Mouse (Mus musculus): Measurements from ENCODE around the gene Smtn. TPM values are rescaled to one million over a fixed set of nuclear protein-coding genes. Genes with fewer than 3 reads are reported as not detected.

Smtn gene
- polyA plus RNA-seq, 1 experiment from 2014 or later: 69.5 TPM

DNA sequence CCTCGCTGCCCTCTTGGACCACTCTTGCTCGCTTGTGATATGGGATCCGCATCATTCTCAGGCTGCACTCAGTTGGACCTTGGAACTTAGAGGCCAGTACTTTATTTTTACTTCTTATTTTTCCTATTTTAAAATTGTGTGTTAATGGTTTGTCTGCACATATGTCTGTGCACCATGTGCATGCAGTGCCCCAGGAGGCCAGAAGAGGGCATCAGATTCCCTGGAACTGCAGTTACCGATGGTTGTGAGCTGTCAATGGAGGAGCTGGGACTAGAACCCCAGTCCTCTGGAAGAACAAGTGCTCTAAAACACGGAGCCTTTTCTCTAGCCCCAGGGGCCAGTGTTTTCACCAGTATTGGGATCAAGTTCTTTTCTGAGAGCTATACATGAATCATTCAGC, 4.0 kb upstream of the Smtn start:
- no peaks in the 10 kb centered on the region for H3K27me3 ChIP-seq (ENCODE audit: insufficient read depth, poor library complexity, severe bottlenecking)
- no peak overlapping the region for H3K4me3 ChIP-seq
- WGBS: 89% methylated on average over 5 of the region's 5 CpGs
- H3K4me1 ChIP-seq: peaks cover 18% of the 10 kb centered on the region
- 0 out of 2 replicates have a peak, but pooled peaks cover 4% of the 10 kb centered on the region for H3K36me3 ChIP-seq
- H3K27ac ChIP-seq: no peak overlapping the region
- DNase-seq (ENCODE audit: low spot score): no peak
- no peaks in the 10 kb centered on the region for H3K9me3 ChIP-seq

GRCm38 (mm10) chr11:3543001-3543400, 2.6 kb upstream of the Smtn start:
- WGBS: 33% methylated on average over 5 of the region's 5 CpGs
- H3K4me1 ChIP-seq: peaks cover 27% of the 10 kb centered on the region
- no peak overlapping the region for H3K4me3 ChIP-seq
- peak overlapping the region; percentile 52 for H3K27ac ChIP-seq
- H3K9me3 ChIP-seq: no peaks in the 10 kb centered on the region
- DNase-seq (ENCODE audit: low spot score): no peak
- 0 out of 2 replicates have a peak, but pooled peaks cover 4% of the 10 kb centered on the region for H3K36me3 ChIP-seq
- no peaks in the 10 kb centered on the region for H3K27me3 ChIP-seq (ENCODE audit: insufficient read depth, poor library complexity, severe bottlenecking)

GRCm38 (mm10) chr11:3541932-3542331, 1.5 kb upstream of the Smtn start:
- no peak overlapping the region for H3K27ac ChIP-seq
- H3K4me1 ChIP-seq: peaks cover 35% of the 10 kb centered on the region
- no peak for DNase-seq (ENCODE audit: low spot score)

DNA sequence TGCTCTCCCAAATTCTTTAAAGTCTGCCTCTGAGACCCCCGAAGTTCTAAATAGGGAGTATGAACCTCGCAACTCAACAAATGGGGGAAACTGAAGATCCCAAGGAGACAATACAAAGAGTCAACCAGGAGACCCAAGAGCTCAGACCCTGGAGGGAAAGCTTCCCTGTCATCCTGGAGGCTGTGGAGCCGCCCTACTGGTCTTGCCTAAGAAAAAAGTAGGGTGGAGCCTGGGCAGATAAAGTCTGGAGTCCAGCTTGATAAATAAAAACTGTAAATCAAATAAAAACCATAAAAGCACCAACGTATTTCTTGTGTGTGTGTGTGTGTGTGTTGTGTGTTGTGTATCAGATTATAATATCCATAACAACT, 601 bp downstream of the Smtn start:
- 70% methylated on average over 4 of the region's 4 CpGs for WGBS
- DNase-seq (ENCODE audit: low spot score): no peak
- peak overlapping the region; percentile 78 for H3K4me3 ChIP-seq
- H3K4me1 ChIP-seq: peaks cover 48% of the 10 kb centered on the region
- peaks cover 15% of the 10 kb centered on the region for H3K36me3 ChIP-seq
- no peaks in the 10 kb centered on the region for H3K27me3 ChIP-seq (ENCODE audit: insufficient read depth, poor library complexity, severe bottlenecking)
- H3K27ac ChIP-seq: peak overlapping the region; percentile 92
- H3K9me3 ChIP-seq: no peaks in the 10 kb centered on the region

More at GRCm38 (mm10) chr11:3541932-3542331, 1.5 kb upstream of the Smtn start:
- Histone ChIP-seq H3K9me3 (no peaks in the 10 kb centered on the region), H3K36me3 (peaks cover 7% of the 10 kb centered on the region), H3K4me3 (no peak overlapping the region), H3K27me3 (ENCODE audit: insufficient read depth, poor library complexity, severe bottlenecking) (no peaks in the 10 kb centered on the region)
- WGBS: 72% methylated on average over 3 of the region's 3 CpGs

GRCm38 (mm10) chr11:3539111-3539825, 1.1 kb downstream of the Smtn start:
- Histone ChIP-seq H3K4me3 (peak overlapping the region; percentile 78), H3K9me3 (no peaks in the 10 kb centered on the region), H3K4me1 (peaks cover 49% of the 10 kb centered on the region), H3K27me3 (ENCODE audit: insufficient read depth, poor library complexity, severe bottlenecking) (no peaks in the 10 kb centered on the region), H3K36me3 (peaks cover 11% of the 10 kb centered on the region), H3K27ac (peak overlapping the region; percentile 92)
- peak; percentile 96 for DNase-seq (ENCODE audit: low spot score)
- 3% methylated on average over 33 of the region's 33 CpGs for WGBS

DNA sequence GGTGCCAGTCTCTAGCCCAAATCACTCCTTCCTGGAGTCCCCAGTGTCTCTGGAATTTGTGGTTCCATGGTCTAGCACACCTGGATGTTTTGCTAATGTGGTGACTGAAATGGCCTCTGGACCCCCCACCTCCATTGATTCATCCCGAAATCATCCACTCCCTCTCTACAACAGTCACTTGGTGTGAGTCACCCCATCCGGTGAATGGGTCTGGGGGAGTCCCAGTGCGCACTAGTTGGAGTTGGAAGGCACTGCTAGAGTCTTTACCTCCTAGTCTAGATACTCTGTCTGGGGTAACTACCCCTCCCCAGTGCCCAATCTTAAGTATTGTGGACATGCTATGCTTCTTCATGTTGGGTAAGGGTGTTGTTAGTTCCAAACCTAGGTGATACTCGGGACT, 2.1 kb downstream of the Smtn start:
- peak overlapping the region; percentile 78 for H3K4me3 ChIP-seq
- 42% methylated on average over 4 of the region's 4 CpGs for WGBS
- H3K9me3 ChIP-seq: no peaks in the 10 kb centered on the region
- H3K27me3 ChIP-seq (ENCODE audit: insufficient read depth, poor library complexity, severe bottlenecking): no peaks in the 10 kb centered on the region
- H3K36me3 ChIP-seq: peaks cover 18% of the 10 kb centered on the region
- peak overlapping the region; percentile 92 for H3K27ac ChIP-seq
- DNase-seq (ENCODE audit: low spot score): no peak
- peaks cover 49% of the 10 kb centered on the region for H3K4me1 ChIP-seq

DNA sequence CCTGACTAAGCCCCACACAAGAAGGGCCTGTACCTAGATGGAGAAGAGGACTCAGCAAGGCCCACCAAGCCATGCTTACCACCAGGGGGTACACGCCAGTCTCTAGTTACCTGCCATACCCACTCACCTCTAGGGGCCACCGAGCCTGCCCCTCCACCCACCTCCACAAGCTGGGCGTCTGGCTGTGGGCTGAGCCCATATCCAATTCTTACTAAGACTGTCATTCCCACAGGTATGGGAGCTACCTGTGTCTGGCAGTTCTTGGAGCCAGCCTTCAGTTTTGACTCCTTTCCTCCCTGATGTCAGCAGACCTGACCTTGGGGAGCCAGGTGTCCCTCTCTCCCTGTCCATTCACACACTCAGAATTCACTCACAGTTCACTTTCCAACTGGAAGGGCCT, 2.7 kb downstream of the Smtn start:
- H3K27ac ChIP-seq: peak overlapping the region; percentile 92; the same call in 1 of the 2 replicates
- no peaks in the 10 kb centered on the region for H3K9me3 ChIP-seq
- peaks cover 44% of the 10 kb centered on the region for H3K4me1 ChIP-seq
- no peaks in the 10 kb centered on the region for H3K27me3 ChIP-seq (ENCODE audit: insufficient read depth, poor library complexity, severe bottlenecking)
- 82% methylated on average over 3 of the region's 3 CpGs for WGBS
- peak overlapping the region; percentile 78 for H3K4me3 ChIP-seq
- H3K36me3 ChIP-seq: peaks cover 24% of the 10 kb centered on the region
- DNase-seq (ENCODE audit: low spot score): no peak

DNA sequence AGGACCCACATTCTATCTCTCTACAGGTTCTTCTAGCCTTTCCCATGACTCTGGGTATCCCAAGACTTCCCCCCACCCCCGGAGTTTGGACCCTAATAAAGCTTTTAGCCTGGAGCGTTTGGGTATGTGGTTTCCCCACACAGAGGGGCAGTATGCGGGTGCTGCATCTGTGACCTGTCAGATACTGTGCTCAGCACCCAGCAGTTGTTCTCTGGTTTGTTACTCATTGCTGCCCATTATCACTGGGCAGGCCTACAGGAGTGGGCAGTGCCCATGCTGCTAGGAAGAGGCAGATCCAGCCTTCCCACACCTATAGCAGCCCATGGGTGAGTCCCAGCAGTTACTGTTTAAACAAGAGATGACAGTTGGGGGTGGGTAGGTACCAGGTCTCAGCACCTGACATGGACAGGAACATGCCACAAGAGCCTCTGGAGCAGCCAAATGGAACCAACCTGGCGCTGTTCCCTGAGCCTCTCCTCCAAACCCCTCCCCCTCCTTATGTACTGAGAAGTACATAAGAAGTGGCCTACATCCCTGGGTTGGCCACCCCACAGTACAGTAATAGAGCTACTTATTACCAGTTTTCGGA, 3.6 kb downstream of the Smtn start:
- peak overlapping the region; percentile 96 for H3K27ac ChIP-seq
- no peaks in the 10 kb centered on the region for H3K9me3 ChIP-seq
- H3K4me3 ChIP-seq: peak overlapping the region; percentile 78
- H3K4me1 ChIP-seq: peaks cover 44% of the 10 kb centered on the region
- no peak for DNase-seq (ENCODE audit: low spot score)
- H3K36me3 ChIP-seq: peaks cover 33% of the 10 kb centered on the region
- no peaks in the 10 kb centered on the region for H3K27me3 ChIP-seq (ENCODE audit: insufficient read depth, poor library complexity, severe bottlenecking)
- WGBS: 87% methylated on average over 5 of the region's 5 CpGs

DNA sequence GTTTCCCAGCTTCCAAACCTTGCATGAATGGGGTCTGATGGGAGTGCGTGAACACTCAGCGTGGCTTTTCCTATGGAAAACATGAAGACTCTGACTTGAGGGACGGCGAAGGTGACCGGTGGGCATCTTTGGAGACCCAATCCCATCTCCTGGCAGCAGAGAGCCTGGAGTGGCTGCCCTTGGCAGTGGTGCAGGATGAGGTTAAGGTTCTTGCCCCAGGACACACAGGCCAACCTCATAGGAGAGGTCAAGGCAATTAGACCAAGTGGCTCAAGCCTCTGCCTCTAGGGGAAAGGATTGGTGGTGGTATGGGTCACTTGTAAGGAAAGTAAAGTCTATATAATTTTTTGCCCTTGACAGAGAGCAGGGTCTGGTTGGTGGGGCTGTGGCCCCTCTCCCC, 4.3 kb downstream of the Smtn start:
- no peaks in the 10 kb centered on the region for H3K27me3 ChIP-seq (ENCODE audit: insufficient read depth, poor library complexity, severe bottlenecking)
- H3K27ac ChIP-seq: peak overlapping the region; percentile 96
- peaks cover 40% of the 10 kb centered on the region for H3K36me3 ChIP-seq
- no peaks in the 10 kb centered on the region for H3K9me3 ChIP-seq
- peaks cover 44% of the 10 kb centered on the region for H3K4me1 ChIP-seq
- DNase-seq (ENCODE audit: low spot score): no peak
- peak overlapping the region; percentile 78 for H3K4me3 ChIP-seq
- 47% methylated on average over 5 of the region's 5 CpGs for WGBS

DNA sequence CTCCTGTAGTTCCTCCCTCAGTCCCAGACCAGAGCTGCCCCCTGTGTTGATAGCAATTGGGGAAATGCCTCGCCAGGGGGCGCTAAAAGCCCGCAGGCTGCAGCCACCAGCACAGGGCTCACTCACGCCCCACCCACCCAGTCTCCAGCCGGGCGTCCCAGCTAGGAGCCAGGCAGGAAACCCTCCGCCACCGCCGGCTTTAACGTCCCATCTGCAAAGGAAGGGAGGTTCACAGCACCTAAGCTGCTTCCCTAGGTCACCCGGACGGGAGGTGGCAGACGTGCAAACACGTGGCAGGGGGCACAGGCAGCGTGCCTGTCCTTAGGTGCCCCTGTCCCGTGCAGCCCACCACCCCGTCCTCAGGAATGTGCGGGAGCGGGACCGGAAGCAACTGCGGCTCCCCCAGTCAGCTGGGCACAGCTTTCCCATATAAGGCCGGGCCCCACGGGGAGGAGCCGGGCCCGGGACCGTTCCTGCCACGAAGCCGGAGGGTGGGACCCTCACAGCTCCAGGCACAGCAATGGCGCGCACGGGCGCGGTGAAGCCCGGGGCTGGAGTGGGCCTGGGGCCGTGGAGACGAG, 4.9 kb downstream of the Smtn start:
- Histone ChIP-seq H3K36me3 (peaks cover 46% of the 10 kb centered on the region), H3K4me1 (peaks cover 49% of the 10 kb centered on the region), H3K9me3 (no peaks in the 10 kb centered on the region), H3K27me3 (ENCODE audit: insufficient read depth, poor library complexity, severe bottlenecking) (no peaks in the 10 kb centered on the region), H3K27ac (peak overlapping the region; percentile 96), H3K4me3 (peak overlapping the region; percentile 78)
- WGBS: 0% methylated on average over 36 of the region's 36 CpGs
- peak; percentile 96 for DNase-seq (ENCODE audit: low spot score)

GRCm38 (mm10) chr11:3534956-3535355, 5.5 kb downstream of the Smtn start:
- Histone ChIP-seq H3K4me1 (peaks cover 49% of the 10 kb centered on the region), H3K9me3 (no peaks in the 10 kb centered on the region), H3K27me3 (ENCODE audit: insufficient read depth, poor library complexity, severe bottlenecking) (no peaks in the 10 kb centered on the region), H3K27ac (peak overlapping the region; percentile 96), H3K4me3 (peak overlapping the region; percentile 78), H3K36me3 (peaks cover 52% of the 10 kb centered on the region)
- whole genome bisulfite sequencing: 24% methylated on average over 8 of the region's 8 CpGs
- DNase-seq (ENCODE audit: low spot score): no peak

DNA sequence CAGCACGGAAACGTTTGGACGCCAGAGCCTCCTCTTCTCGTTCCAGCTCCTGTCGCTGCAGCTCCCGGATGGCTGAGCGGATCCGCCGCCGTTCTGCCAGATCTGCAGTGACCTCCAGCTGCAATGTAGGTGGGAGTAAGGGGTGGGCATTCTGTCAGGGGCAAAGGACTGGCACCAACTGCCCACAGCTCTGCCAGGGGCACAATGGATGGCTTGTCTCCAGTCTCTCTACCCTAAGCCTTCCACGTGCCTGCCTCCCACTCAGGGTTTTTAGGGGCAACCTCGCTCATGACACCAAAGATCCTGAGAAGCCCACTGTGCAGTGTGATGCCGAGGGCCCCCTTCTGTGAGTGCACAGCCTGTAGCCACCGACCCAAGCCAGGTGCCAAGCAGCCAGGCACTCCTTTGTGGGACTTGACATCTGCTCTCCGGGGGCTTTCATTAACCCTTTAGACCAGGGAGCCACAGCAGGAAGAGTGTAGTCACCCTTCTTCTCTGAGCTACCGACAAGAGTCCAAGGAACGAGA, 6.9 kb downstream of the Smtn start:
- Histone ChIP-seq H3K4me3 (no peak overlapping the region), H3K36me3 (peaks cover 66% of the 10 kb centered on the region), H3K27ac (no peak overlapping the region), H3K4me1 (peaks cover 39% of the 10 kb centered on the region), H3K27me3 (ENCODE audit: insufficient read depth, poor library complexity, severe bottlenecking) (no peaks in the 10 kb centered on the region), H3K9me3 (no peaks in the 10 kb centered on the region)
- no peak for DNase-seq (ENCODE audit: low spot score)
- WGBS: 89% methylated on average over 17 of the region's 17 CpGs

All from heart, embryonic 10.5 days (tissue).